Comparison of ENCODE assay signal across 9 mouse cellular contexts in the genomic region with DNA sequence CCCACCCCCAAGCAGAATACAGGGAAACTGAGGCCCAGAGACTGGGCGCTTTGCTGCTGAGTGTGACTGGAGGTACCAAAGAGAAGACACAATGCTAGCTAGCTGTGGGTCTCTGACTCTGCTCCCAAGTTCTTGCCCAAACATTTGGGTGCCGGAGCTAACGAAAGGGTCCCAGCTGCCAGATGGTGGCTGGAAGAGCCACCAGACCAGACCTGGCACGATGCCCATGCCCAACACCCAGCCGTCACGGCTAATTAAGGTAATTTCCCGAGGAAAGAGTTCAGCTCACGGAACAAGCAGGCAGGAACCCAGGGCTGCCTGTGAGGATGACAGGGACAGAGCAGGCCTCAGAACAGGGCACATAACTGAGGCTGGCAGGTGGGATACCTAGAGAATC. TPM values are rescaled to one million over a fixed set of nuclear protein-coding genes. Genes with fewer than 3 reads are reported as not detected.
DNase-seq lines count a peak whose midpoint lies in the region; ATAC-seq and TF ChIP-seq lines count a peak whose summit lies in the region.
"Had no signal": no experiment of that assay in that cellular context is flagged by ENCODE, and none has a peak within 500 bp of the region (broad histone marks: within the 10 kb centered on the region; RNA-seq: fewer than 3 reads in every experiment).

No protein-coding gene starts in this region.

- 31% methylated on average over 8 of the region's 8 CpGs for WGBS in kidney, embryonic 14.5 days
- 33% methylated on average over 8 of the region's 8 CpGs for WGBS in intestine, embryonic 16.5 days
- WGBS in neural tube, embryonic 15.5 days: 15% methylated on average over 8 of the region's 8 CpGs

- no peak for TF ChIP-seq CTCF in cortical plate, adult 2 months (IDR thresholded peaks at IDR 0.05; ENCODE audit: extremely low read depth, insufficient read depth, low read length)

- peak overlapping the region; percentile 34; the same call in 1 of the 2 replicates for H3K9ac ChIP-seq in kidney, embryonic 14.5 days (ENCODE audit: low read depth, low read length)
- H3K9ac ChIP-seq in intestine, embryonic 16.5 days (ENCODE audit: low read depth, low read length): peak overlapping the region; percentile 41; the same call in 1 of the 2 replicates
- H3K9ac ChIP-seq in neural tube, embryonic 15.5 days (replicated peaks): peak overlapping the region; percentile 66

- no peak overlapping the region for H3K27ac ChIP-seq in kidney, embryonic 14.5 days (ENCODE audit: low read depth, low read length)
- H3K27ac ChIP-seq in cortical plate, adult 2 months (ENCODE audit: insufficient read depth, low read length): no peak overlapping the region
- H3K27ac ChIP-seq in intestine, embryonic 16.5 days (ENCODE audit: low read length): peak overlapping the region; percentile 31; the same call in 1 of the 2 replicates
- 0 out of 2 replicates have a peak overlapping the region, but pooled peaks have one; percentile 23 for H3K27ac ChIP-seq in neural tube, embryonic 15.5 days (replicated peaks)

- peaks cover 14% of the 10 kb centered on the region; the same call in 1 of the 2 replicates for H3K36me3 ChIP-seq in kidney, embryonic 14.5 days (ENCODE audit: control insufficient read depth, insufficient read depth, low read length)
- H3K36me3 ChIP-seq in intestine, embryonic 16.5 days (ENCODE audit: control insufficient read depth, insufficient read depth, low read length): peaks cover 5% of the 10 kb centered on the region; the same call in 1 of the 2 replicates
- peaks cover 11% of the 10 kb centered on the region; the same call in 1 of the 2 replicates for H3K36me3 ChIP-seq in neural tube, embryonic 15.5 days

- peak overlapping the region; percentile 46 for H3K4me2 ChIP-seq in kidney, embryonic 14.5 days (replicated peaks; ENCODE audit: low read depth, low read length)
- H3K4me2 ChIP-seq in intestine, embryonic 16.5 days (ENCODE audit: low read depth, low read length): peak overlapping the region; percentile 29
- peak overlapping the region; percentile 67 for H3K4me2 ChIP-seq in neural tube, embryonic 15.5 days

- no peak for DNase-seq in kidney, adult 9 months
- DNase-seq in spleen, adult 18-20 months: no peak
- DNase-seq in c-Kit-positive CD71-positive TER-119-positive erythroid progenitor cells, embryonic 14.5 days (ENCODE audit: low spot score): no peak
- DNase-seq in adrenal gland, postnatal 25 days: no peak
- DNase-seq: right cerebral cortex, postnatal 14 days had no signal

- H3K9me3 ChIP-seq in kidney, embryonic 14.5 days (ENCODE audit: control insufficient read depth, low read length): no peaks in the 10 kb centered on the region
- no peaks in the 10 kb centered on the region for H3K9me3 ChIP-seq in intestine, embryonic 16.5 days (ENCODE audit: control insufficient read depth, low read length)
- H3K9me3 ChIP-seq in neural tube, embryonic 15.5 days (replicated peaks): no peaks in the 10 kb centered on the region

- peaks cover 63% of the 10 kb centered on the region for H3K4me1 ChIP-seq in kidney, embryonic 14.5 days (ENCODE audit: control insufficient read depth, insufficient read depth, low read length)
- H3K4me1 ChIP-seq in cortical plate, adult 2 months (ENCODE audit: control insufficient read depth, insufficient read depth, low read length): no peaks in the 10 kb centered on the region
- H3K4me1 ChIP-seq in intestine, embryonic 16.5 days (ENCODE audit: control insufficient read depth, insufficient read depth, low read length): peaks cover 48% of the 10 kb centered on the region
- peaks cover 51% of the 10 kb centered on the region for H3K4me1 ChIP-seq in neural tube, embryonic 15.5 days

- H3K4me3 ChIP-seq in kidney, embryonic 14.5 days (ENCODE audit: low read length): peak overlapping the region; percentile 24
- peak overlapping the region; percentile 12; the same call in 1 of the 2 replicates for H3K4me3 ChIP-seq in cortical plate, adult 2 months (ENCODE audit: insufficient read depth, low read length)
- H3K4me3 ChIP-seq in intestine, embryonic 16.5 days (ENCODE audit: low read length): 0 out of 2 replicates have a peak overlapping the region, but pooled peaks have one; percentile 20
- H3K4me3 ChIP-seq in neural tube, embryonic 15.5 days (replicated peaks): peak overlapping the region; percentile 53

- TF ChIP-seq POLR2A in cortical plate, adult 2 months (IDR thresholded peaks at IDR 0.05; ENCODE audit: extremely low read depth, insufficient read depth, low read length): no peak

- no peak for ATAC-seq in kidney, embryonic 14.5 days (ENCODE audit: low FRiP score, low TSS enrichment)
- no peak for ATAC-seq in intestine, embryonic 16.5 days
- no peak for ATAC-seq in neural tube, embryonic 15.5 days (ENCODE audit: low FRiP score)

- no peaks in the 10 kb centered on the region for H3K27me3 ChIP-seq in kidney, embryonic 14.5 days (ENCODE audit: control insufficient read depth, insufficient read depth, low read length)
- H3K27me3 ChIP-seq in intestine, embryonic 16.5 days (replicated peaks; ENCODE audit: control insufficient read depth, insufficient read depth, low read length): no peaks in the 10 kb centered on the region
- no peaks in the 10 kb centered on the region for H3K27me3 ChIP-seq in neural tube, embryonic 15.5 days (replicated peaks)

RNA-seq across cellular contexts. Expression of a gene that starts 33.2 kb away (rescaled TPM):
- 7.3 and 7.8 TPM in 2 replicates for polyA plus RNA-seq in kidney, embryonic 14.5 days (2014; fragmentation: Nextera tagmentation; extraction: Ambion mirVana)
- polyA plus RNA-seq in cortical plate, adult 2 months (2012; rRNA removed): 14.4 and 15.0 TPM in 2 replicates
- polyA plus RNA-seq in intestine, embryonic 16.5 days (2015; fragmentation: Nextera tagmentation; extraction: Ambion mirVana): 6.5 and 7.5 TPM in 2 replicates
- polyA plus RNA-seq in neural tube, embryonic 15.5 days (2015; fragmentation: Nextera tagmentation; extraction: Ambion mirVana): 6.0 and 6.9 TPM in 2 replicates
- 14.5 and 17.8 TPM in 2 replicates for total RNA-seq in adrenal gland, postnatal 25 days (2021)

RNA-seq across cellular contexts. Expression of a gene that starts 38.4 kb away (rescaled TPM):
- polyA plus RNA-seq in kidney, embryonic 14.5 days (2014; fragmentation: Nextera tagmentation; extraction: Ambion mirVana): 68.4 and 92.6 TPM in 2 replicates
- 76.3 and 79.9 TPM in 2 replicates for polyA plus RNA-seq in cortical plate, adult 2 months (2012; rRNA removed)
- 104 and 107 TPM in 2 replicates for polyA plus RNA-seq in intestine, embryonic 16.5 days (2015; fragmentation: Nextera tagmentation; extraction: Ambion mirVana)
- 109 and 111 TPM in 2 replicates for polyA plus RNA-seq in neural tube, embryonic 15.5 days (2015; fragmentation: Nextera tagmentation; extraction: Ambion mirVana)
- total RNA-seq in adrenal gland, postnatal 25 days (2021): 96.4 and 99.5 TPM in 2 replicates

RNA-seq across cellular contexts. Expression of a gene that starts 38.5 kb away (rescaled TPM):
- polyA plus RNA-seq in kidney, embryonic 14.5 days (2014; fragmentation: Nextera tagmentation; extraction: Ambion mirVana): 17.3 and 28.9 TPM in 2 replicates
- 24.3 and 24.4 TPM in 2 replicates for polyA plus RNA-seq in cortical plate, adult 2 months (2012; rRNA removed)
- 10.3 and 10.9 TPM in 2 replicates for polyA plus RNA-seq in intestine, embryonic 16.5 days (2015; fragmentation: Nextera tagmentation; extraction: Ambion mirVana)
- polyA plus RNA-seq in neural tube, embryonic 15.5 days (2015; fragmentation: Nextera tagmentation; extraction: Ambion mirVana): 16.7 TPM in 2 replicates
- total RNA-seq in adrenal gland, postnatal 25 days (2021): 25.1 and 27.5 TPM in 2 replicates

RNA-seq across cellular contexts. Expression of a gene that starts 59.4 kb away (rescaled TPM):
- 0.63 and 0.84 TPM in 2 replicates for polyA plus RNA-seq in kidney, embryonic 14.5 days (2014; fragmentation: Nextera tagmentation; extraction: Ambion mirVana)
- 0.98 and 1.1 TPM in 2 replicates for polyA plus RNA-seq in cortical plate, adult 2 months (2012; rRNA removed)
- polyA plus RNA-seq in intestine, embryonic 16.5 days (2015; fragmentation: Nextera tagmentation; extraction: Ambion mirVana): 1.1 and 1.3 TPM in 2 replicates
- 2.7 and 2.9 TPM in 2 replicates for polyA plus RNA-seq in neural tube, embryonic 15.5 days (2015; fragmentation: Nextera tagmentation; extraction: Ambion mirVana)
- total RNA-seq in adrenal gland, postnatal 25 days (2021): 0.61 and 0.86 TPM in 2 replicates

Comparison
In these comparisons a context has a peak if more than half of its experiments do, and no peak if none do; other contexts are left out.
1. H3K27ac ChIP-seq: peak in intestine, embryonic 16.5 days (single experiment) and neural tube, embryonic 15.5 days (single experiment); none in kidney, embryonic 14.5 days (single experiment) and cortical plate, adult 2 months (single experiment).
2. Peak in every context shown above with its lines, with median percentiles within 50 percentile points of each other: H3K4me2 ChIP-seq, H3K4me3 ChIP-seq and H3K9ac ChIP-seq.